Mouse (Mus musculus) erythroblast, embryonic 14.5 days (primary cell): ENCODE data around the gene Cd274.

ENCODE experiments used
- GATA1 ChIP-seq: IDR thresholded peaks from 2 replicates; pipeline ENCODE4 v1.6.1; 2012; ENCODE audit warnings: low read length, inconsistent platforms, mixed read lengths
- TAL1 ChIP-seq: IDR thresholded peaks from 3 replicates; pipeline ENCODE4 v1.6.1; 2012; ENCODE audit warnings: low read length, inconsistent platforms, mixed read lengths

DNA sequence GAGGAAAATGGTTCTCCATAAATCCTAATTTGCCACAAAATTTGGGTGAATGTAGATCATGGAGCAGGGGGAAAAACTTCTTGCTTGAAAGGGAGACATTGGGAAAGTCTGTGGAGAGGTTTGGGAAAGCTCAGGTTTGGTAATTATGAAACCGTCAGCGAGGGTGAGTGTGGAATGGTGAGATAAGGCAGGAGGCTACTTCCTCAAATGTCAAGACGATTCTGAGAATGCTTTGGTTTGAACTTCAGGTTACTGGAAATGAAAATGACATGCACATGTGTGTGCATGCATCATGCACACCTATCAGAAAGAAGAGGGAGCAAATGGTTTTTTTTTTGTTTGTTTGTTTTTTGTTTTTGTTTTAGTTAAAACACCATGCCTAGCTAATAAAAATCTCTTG, 33.2 kb downstream of the Cd274 start:
- no peak for TF ChIP-seq GATA1
- no peak for TF ChIP-seq TAL1
